Mouse (Mus musculus): Measurements from ENCODE around the gene Txn2.

The Txn2 gene

DNA sequence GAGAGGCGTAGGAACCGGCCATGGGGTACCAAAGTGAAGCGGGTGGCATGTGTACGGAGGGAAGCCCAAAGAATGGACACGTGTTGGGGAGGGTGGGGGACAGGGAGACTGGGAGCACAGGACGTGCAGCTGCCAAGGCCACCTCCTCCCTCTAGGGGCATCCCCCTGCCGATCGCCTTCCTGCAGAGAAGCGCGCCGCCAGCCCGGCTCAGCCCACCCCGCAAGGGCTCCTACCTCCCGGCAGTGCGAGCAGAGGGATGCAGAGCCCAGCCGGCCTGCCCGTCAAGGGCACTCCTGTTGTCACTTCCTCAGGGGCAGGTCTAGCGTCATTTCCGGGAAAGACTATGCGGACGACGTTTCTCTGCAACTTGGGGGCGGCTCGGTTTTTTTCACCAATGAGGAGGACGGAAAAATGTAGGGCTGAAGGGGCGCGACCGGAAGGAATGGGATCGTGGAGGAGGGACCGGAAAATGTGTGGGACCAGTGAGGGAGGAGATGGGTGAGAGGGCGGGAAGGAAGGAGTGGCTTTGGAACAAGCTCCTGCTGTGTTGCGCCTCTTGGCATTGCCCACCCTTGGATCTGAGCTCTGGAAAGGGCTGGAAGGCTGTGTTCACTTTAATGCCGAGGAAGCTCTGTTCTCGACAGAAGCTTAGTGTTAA lies at the start of gene Txn2:
Gene Txn2 (minus strand): TSS at position 334 of the 659 bp plus-strand sequence.
- peak; percentile 97 for DNase-seq (ENCODE audit: low spot score)

DNA sequence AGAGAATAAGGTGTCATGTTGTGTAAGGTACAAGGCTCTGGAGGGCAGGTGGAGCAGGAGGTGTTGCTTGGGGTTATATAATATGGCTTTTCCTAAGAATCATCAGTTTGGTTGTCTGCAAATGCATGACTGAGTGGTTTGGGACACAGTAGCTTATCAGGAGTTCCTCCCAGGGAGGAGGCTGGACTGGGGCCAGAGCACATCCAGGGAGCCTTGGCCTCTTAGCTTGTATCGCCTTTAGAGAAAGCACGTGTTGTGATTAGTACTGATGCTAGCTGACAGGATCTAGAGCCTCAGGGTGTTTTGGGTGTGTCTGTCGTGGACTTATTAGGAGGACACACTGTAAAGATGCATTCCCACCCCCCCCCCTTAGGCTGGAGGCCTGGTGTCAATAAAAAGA lies 48.9 kb upstream of the Txn2 start:
- DNase-seq (ENCODE audit: low spot score) = no peak

DNA sequence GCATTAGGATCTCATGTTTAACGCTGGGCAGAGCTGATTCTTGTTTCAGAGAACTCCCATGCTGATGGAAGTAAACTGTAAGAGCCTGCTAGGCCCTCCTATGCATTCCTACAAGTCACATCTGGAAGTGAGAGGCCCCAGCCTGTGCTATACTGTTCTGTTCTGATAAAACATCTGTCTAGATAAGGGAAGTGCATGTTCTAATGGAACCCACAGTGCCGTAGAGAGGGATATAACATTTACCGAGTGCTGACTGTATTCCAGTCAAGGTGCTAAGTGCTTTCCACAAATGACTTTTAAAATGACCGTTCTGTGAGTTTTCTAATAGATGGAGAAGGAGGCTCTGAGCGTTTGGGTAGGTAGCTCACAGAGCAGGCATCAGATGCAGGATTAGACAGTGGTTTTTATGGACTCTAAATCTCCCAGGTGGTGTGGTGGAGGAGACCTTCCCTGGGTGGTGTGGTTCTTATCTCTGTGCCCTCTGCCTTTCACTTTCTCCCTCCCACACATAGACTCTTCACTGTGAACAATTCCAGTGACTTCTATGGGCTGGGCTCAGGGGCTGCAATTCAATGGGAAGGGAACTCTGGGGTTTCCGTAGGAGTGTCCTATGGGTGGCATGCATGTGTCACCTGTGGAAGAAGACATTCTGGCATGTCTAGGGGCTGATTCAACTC lies 45.5 kb upstream of the Txn2 start:
- no peak for DNase-seq (ENCODE audit: low spot score)

GRCm38 (mm10) chr15:77970470-77971292 lies 41.9 kb upstream of the Txn2 start, which contains the start of gene Eif3d:
TSS of gene Eif3d (minus strand) at chr15:77970813.
- DNase-seq (ENCODE audit: low spot score) = peak; percentile 99

- no peak for DNase-seq (ENCODE audit: low spot score)
Measured at GRCm38 (mm10) chr15:77969940-77970469, 41.2 kb upstream of the Txn2 start.

GRCm38 (mm10) chr15:77965117-77965528 lies 36.3 kb upstream of the Txn2 start:
- DNase-seq (ENCODE audit: low spot score) = no peak

GRCm38 (mm10) chr15:77962447-77962846 lies 33.6 kb upstream of the Txn2 start:
- DNase-seq (ENCODE audit: low spot score) = no peak

GRCm38 (mm10) chr15:77960693-77961092 lies 31.9 kb upstream of the Txn2 start:
- no peak for DNase-seq (ENCODE audit: low spot score)

DNA sequence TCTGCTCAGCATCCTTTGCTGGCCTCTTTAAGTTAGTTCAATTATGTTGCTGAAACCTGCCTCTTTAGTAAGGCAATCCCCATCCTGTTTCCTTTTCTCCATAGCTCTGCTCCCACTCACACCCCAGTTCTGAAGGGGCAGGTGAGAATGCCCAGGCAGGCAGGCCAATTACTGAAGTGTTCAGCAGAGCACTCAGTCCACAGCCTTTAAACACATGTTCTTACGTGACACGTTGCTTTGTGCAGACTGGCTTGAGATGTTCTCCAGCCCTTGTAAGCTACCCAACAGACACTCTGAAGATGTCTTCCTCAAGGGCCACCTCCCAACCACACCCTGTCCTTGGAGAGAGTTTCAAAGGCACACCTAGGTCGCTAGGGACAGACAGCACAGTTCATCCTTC lies 29.3 kb upstream of the Txn2 start:
- no peak for DNase-seq (ENCODE audit: low spot score)

DNA sequence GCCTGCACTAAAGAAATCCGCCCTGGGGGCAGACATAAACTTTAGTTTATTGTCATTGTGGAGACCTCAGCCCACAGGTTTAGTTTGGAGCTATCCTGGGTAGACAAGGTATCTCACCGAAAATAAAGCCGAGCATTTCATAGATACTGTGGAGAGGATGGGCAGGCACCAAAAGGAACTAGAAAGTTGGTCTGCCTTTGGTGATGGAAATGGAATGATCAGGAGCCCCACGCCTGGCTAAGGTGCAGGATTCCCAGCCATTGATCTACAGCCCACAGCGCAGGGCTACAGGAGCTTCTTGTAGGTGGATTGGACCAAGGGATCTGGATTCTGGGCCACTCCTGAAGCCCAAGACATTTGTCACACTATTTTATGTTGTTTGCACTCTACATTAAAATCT lies 28.8 kb upstream of the Txn2 start:
- DNase-seq (ENCODE audit: low spot score) = no peak

DNA sequence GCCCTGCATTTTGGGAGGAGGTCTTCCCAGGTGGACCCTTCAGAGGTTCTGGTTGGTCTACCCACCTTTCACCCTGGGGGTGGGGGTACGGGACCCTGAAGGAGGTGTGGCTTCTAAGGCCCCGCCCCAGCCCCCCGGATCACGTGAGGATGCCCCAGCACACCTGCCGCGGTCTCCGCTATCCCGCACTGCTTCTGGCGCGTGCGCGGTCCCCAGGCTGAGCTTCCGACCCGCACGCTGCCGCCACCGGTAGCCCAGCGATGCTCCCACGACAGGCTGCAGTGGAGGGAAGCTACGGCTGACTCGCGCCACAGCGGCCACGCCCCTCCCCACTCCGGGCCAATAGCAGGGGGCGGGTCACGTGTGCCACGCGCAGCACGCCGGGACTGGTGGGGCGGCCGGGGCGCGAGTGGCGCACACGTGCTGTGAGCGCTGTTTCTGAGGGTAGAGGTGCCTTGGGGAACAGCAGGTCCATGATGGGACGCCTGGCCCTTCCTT lies 27.6 kb upstream of the Txn2 start, which contains the start of gene Foxred2:
Gene Foxred2 (minus strand): TSS at position 319 of the 498 bp plus-strand sequence.
- no peak for DNase-seq (ENCODE audit: low spot score)

GRCm38 (mm10) chr15:77955440-77956403 lies 26.9 kb upstream of the Txn2 start:
- DNase-seq (ENCODE audit: low spot score) = no peak

DNA sequence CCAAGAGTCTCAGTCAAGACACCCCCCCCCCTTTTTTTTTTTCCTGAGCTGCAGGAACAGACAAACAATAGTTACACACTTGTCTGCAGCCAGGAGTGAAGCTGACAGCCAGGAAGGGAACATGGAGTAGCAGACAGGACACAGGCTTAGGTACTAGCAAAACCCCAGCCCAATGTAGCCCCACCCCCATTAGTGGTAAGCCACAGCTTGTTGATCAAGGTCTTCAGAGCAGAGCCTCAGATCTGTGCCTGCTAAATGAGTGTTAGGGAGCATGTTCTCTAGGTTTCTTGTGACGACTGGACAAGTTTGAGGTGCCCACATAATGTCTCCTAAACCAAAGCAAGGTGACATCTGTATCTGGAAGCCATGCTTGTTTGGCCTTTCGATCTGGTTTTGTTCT lies 25.6 kb upstream of the Txn2 start:
- DNase-seq (ENCODE audit: low spot score) = no peak

DNA sequence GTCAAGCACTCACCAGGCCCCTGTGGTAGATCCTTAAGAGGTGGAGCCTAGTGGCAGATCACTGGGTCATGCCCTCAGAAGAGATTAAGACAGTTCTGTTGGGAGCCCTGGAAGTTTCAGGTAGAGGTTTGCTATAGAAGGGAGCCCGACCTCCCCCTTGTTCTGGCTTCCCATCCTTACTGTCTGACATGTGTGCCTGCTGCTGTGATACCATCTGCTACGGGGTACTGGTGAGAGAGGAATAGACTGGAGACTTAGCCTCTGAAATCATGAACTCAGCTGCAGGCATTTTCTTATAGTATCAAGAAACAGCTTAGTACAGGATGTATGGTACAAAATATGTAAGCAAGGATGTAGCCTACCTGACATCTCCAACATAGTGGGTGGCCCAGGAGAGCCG lies 24.1 kb upstream of the Txn2 start:
- DNase-seq (ENCODE audit: low spot score) = no peak

DNA sequence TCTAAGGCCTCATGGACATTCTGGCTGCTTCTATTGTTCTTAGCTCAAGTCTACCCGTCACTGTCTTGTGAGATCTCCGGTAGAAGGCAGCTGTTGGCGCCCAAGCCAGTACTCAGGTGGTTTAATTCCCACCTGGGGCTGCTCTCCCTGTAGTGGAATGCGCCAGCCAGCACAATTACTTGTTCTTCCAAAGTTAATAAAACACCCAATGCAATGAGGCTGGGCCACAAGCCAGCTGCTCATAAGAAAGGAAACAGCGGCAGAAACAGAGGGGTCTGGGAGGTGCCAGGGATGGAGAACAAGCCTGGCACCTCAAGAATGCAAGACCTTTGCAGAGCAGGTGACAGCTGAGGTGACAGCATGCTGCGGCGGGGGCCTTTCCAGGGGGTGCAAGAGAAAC lies 20.3 kb upstream of the Txn2 start:
- no peak for DNase-seq (ENCODE audit: low spot score)

- DNase-seq (ENCODE audit: low spot score) = no peak
Measured at GRCm38 (mm10) chr15:77945711-77946110, 16.9 kb upstream of the Txn2 start.

DNA sequence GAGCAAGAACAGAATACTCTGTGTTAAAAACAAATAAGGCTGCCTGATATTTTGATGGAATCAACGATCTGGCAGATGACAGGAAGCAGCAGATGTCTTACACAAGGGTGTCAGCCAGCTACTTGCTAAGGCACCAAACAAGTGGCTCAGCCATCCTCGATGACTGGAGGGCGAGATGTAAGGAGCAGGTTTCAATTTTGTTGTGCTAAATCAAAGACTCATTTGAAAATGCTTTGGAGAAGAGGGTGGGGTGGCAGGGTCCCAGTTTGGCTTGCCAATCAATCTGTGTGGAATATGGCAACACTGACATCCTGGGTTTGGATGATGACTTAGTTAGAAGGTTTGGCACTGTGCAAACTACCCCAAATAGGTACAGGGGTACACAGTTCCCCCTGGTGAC lies 12.8 kb upstream of the Txn2 start:
- DNase-seq (ENCODE audit: low spot score) = no peak

DNA sequence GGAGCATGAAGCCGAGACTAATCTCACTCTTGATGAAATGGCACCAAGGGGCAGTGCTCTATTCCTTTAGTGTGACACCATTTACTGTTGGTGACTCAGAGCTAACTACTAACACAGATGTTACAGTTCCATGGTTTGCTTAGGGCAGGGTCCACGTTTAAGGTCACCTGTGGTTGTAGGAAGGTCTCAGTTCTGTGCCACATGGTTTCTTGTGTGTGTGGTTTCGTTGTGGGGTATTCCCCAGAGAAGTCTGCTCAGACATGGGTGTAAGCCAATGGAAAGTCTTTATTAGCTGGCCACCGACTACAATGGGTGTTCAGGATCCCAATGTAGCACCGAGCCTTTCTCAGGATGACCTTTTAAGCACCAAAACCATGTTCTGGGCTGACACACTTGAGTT lies 9.7 kb upstream of the Txn2 start:
- DNase-seq (ENCODE audit: low spot score) = no peak

DNA sequence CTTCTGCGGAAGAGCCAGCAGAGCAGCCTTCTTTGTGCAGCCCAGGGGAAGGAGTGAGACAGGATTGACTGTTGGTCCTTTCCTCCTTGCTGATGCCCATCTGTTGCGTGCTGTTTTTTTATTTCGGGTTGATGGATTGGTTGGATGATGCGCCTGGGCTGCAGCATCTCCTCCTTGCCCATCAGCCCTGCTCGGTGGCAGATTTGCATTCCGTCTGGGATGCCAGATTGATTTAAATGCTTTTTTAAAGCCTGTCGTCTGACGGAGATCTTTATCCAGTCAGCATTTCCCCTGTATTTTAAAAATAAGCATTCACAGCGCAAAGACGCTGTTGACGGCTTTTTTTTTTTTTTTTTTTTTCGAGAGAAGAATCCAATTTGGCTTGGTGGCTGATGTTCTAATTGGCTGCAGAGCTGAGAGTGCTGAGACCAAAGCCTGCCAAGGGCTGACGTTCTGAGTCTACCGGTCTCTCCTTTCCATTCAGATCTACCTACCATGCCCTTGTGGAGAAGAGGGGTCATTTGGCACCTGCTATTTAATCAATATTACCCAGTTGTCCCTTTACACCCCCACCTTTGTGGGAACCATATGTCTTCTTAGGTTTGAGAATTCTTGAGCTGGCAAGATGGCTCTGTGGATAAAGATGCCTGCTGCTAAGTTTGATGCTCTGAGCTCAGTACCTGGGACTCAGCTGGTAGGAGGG lies 7.0 kb upstream of the Txn2 start:
- no peak for DNase-seq (ENCODE audit: low spot score)

DNA sequence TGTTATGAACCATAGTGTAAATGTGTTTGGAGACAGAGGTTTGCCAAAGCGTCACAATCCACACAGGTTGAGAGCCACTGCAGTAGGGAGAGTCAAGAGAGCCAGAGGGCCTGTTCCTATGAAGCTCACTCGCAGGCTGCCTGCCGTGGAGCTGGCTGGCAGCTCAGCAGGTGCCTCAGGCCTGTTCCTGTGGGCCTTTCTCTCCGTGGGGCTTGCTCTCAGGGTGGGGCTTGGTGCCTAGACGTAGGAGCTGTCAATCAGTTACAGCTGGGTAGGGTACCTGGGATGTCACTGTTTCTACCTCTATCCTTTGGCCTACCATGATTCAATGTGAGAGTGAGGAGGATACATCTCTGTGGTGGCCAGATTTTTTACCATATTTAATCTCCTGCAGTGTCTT lies 6.2 kb upstream of the Txn2 start:
- DNase-seq (ENCODE audit: low spot score) = no peak

- no peak for DNase-seq (ENCODE audit: low spot score)
Measured at GRCm38 (mm10) chr15:77934326-77934725, 5.5 kb upstream of the Txn2 start.
